ENCODE assay signal across 9 mouse cellular contexts in genomic region chr3:89163643-89164245, GRCm38 (mm10). TPM values are rescaled to one million over a fixed set of nuclear protein-coding genes. Genes with fewer than 3 reads are reported as not detected.
DNase-seq lines count a peak whose midpoint lies in the region; ATAC-seq and TF ChIP-seq lines count a peak whose summit lies in the region.
"Had no signal": no experiment of that assay in that cellular context is flagged by ENCODE, and none has a peak within 500 bp of the region (broad histone marks: within the 10 kb centered on the region; RNA-seq: fewer than 3 reads in every experiment).

No protein-coding gene starts in this region.

- H3K27me3 ChIP-seq in intestine, embryonic 14.5 days (replicated peaks; ENCODE audit: control insufficient read depth, insufficient read depth, low read length), result no peaks in the 10 kb centered on the region; the same call in 1 of the 2 replicates
- H3K27me3 ChIP-seq in neural tube, embryonic 13.5 days, result no peaks in the 10 kb centered on the region

- no peak for ATAC-seq in intestine, embryonic 14.5 days (replicated peaks; ENCODE audit: low FRiP score, low TSS enrichment, low read depth)
- ATAC-seq in neural tube, embryonic 13.5 days (ENCODE audit: low read depth), result no peak

- no peak for TF ChIP-seq CTCF in left cerebral cortex, adult 2 months (IDR thresholded peaks at IDR 0.05)

- WGBS in intestine, embryonic 14.5 days, result 65% methylated on average over 5 of the region's 5 CpGs
- WGBS in neural tube, embryonic 13.5 days, result 78% methylated on average over 5 of the region's 5 CpGs

- H3K9me3 ChIP-seq in intestine, embryonic 14.5 days (ENCODE audit: control insufficient read depth, low read length), result no peaks in the 10 kb centered on the region
- H3K9me3 ChIP-seq in neural tube, embryonic 13.5 days, result no peaks in the 10 kb centered on the region

- peaks cover 8% of the 10 kb centered on the region for H3K4me1 ChIP-seq in brown adipose tissue, adult 24 weeks (ENCODE audit: control insufficient read depth, insufficient read depth, insufficient read length, low read length)
- H3K4me1 ChIP-seq in intestine, embryonic 14.5 days (replicated peaks; ENCODE audit: control insufficient read depth, insufficient read depth, low read length), result peaks cover 20% of the 10 kb centered on the region
- peaks cover 42% of the 10 kb centered on the region for H3K4me1 ChIP-seq in neural tube, embryonic 13.5 days (replicated peaks)

- H3K4me3 ChIP-seq in left cerebral cortex, adult 2 months, result peak overlapping the region; percentile 68
- peak overlapping the region; percentile 74; the same call in 1 of the 2 replicates for H3K4me3 ChIP-seq in brown adipose tissue, adult 24 weeks (ENCODE audit: insufficient read depth, low read depth, low read length)
- peak overlapping the region; percentile 90 for H3K4me3 ChIP-seq in intestine, embryonic 14.5 days (ENCODE audit: low read depth, low read length)
- H3K4me3 ChIP-seq in neural tube, embryonic 13.5 days, result peak overlapping the region; percentile 94

- H3K27ac ChIP-seq in left cerebral cortex, adult 2 months, result peak overlapping the region; percentile 91; the same call in 1 of the 2 replicates
- no peak overlapping the region for H3K27ac ChIP-seq in brown adipose tissue, adult 24 weeks (replicated peaks; ENCODE audit: low read depth, low read length)
- H3K27ac ChIP-seq in intestine, embryonic 14.5 days (ENCODE audit: low read depth), result no peak overlapping the region
- H3K27ac ChIP-seq in neural tube, embryonic 13.5 days (replicated peaks), result peak overlapping the region; percentile 95

- intact Hi-C loops in left cerebral cortex, adult 2 months (cut with DNase I), result loop anchor here (2.0 to 10.0 kb wide), 2 partner anchors 73 to 219 kb away; no protein-coding TSS in a partner anchor
- intact Hi-C loops in left cerebral cortex, postnatal 25 days (cut with DNase I), result loop anchor here (2.0 kb wide), 1 partner anchor 73 kb away; no protein-coding TSS in a partner anchor

- H3K4me2 ChIP-seq in intestine, embryonic 14.5 days (ENCODE audit: low read length), result peak overlapping the region; percentile 92
- peak overlapping the region; percentile 86 for H3K4me2 ChIP-seq in neural tube, embryonic 13.5 days

- peaks cover 21% of the 10 kb centered on the region for H3K36me3 ChIP-seq in intestine, embryonic 14.5 days (ENCODE audit: control insufficient read depth, insufficient read depth, low read length)
- peaks cover 21% of the 10 kb centered on the region for H3K36me3 ChIP-seq in neural tube, embryonic 13.5 days

- H3K9ac ChIP-seq in intestine, embryonic 14.5 days (ENCODE audit: low read length), result no peak overlapping the region; the same call in 1 of the 2 replicates
- peak overlapping the region; percentile 95 for H3K9ac ChIP-seq in neural tube, embryonic 13.5 days

- DNase-seq in left cerebral cortex, adult 2 months (ENCODE audit: extremely low spot score in 1 of 2, low spot score in 2 of 2), result no peak
- DNase-seq in left cerebral cortex, postnatal 25 days (ENCODE audit: low spot score in 2 of 2), result no peak
- DNase-seq in intestine, embryonic 14.5 days (ENCODE audit: low spot score), result no peak
- DNase-seq in urinary bladder, postnatal 36 days (ENCODE audit: low spot score in 2 of 2), result no peak
- no peak for DNase-seq in adrenal gland, postnatal 36 days
- no peak for DNase-seq in lung, postnatal 10 days

RNA-seq across cellular contexts. Expression of gene Clk2, which starts 0.9 kb away (rescaled TPM):
- 10 to 100 TPM; 45.6 to 46.3 TPM for total RNA-seq in left cerebral cortex, adult 2 months (2021)
- 10 to 100 TPM; 39.0 to 46.6 TPM for total RNA-seq in left cerebral cortex, postnatal 25 days (2021)
- 14.3 TPM in 2 replicates for polyA plus RNA-seq in brown adipose tissue, adult 24 weeks (2012; ENCODE audit: insufficient read depth, insufficient read length, missing spikeins)
- polyA plus RNA-seq in intestine, embryonic 14.5 days (2014; fragmentation: Nextera tagmentation; extraction: Ambion mirVana), result 24.9 and 25.3 TPM in 2 replicates
- polyA plus RNA-seq in neural tube, embryonic 13.5 days (2015; fragmentation: Nextera tagmentation; extraction: Ambion mirVana), result 27.5 and 30.6 TPM in 2 replicates
- 10 to 100 TPM; 55.2 to 55.7 TPM for total RNA-seq in adrenal gland, postnatal 36 days (2021)

RNA-seq across cellular contexts. Expression of gene Hcn3, which starts 3.7 kb away (rescaled TPM):
- 10 to 100 TPM; 14.9 to 20.9 TPM for total RNA-seq in left cerebral cortex, adult 2 months (2021)
- 10 to 100 TPM; 16.0 to 18.7 TPM for total RNA-seq in left cerebral cortex, postnatal 25 days (2021)
- polyA plus RNA-seq in brown adipose tissue, adult 24 weeks (2012; ENCODE audit: insufficient read depth, insufficient read length, missing spikeins), result not detected in 2 replicates
- polyA plus RNA-seq in intestine, embryonic 14.5 days (2014; fragmentation: Nextera tagmentation; extraction: Ambion mirVana), result 1.8 and 2.5 TPM in 2 replicates
- polyA plus RNA-seq in neural tube, embryonic 13.5 days (2015; fragmentation: Nextera tagmentation; extraction: Ambion mirVana), result 34.6 and 35.6 TPM in 2 replicates
- 1 to 10 TPM; 1.9 to 9.7 TPM for total RNA-seq in adrenal gland, postnatal 36 days (2021)

RNA-seq across cellular contexts. Expression of gene Scamp3, which starts 13.5 kb away (rescaled TPM):
- 10 to 100 TPM; 64.0 to 64.7 TPM for total RNA-seq in left cerebral cortex, adult 2 months (2021)
- total RNA-seq in left cerebral cortex, postnatal 25 days (2021), result 10 to 100 TPM; 67.1 to 70.2 TPM
- polyA plus RNA-seq in brown adipose tissue, adult 24 weeks (2012; ENCODE audit: insufficient read depth, insufficient read length, missing spikeins), result 39.4 and 48.7 TPM in 2 replicates
- polyA plus RNA-seq in intestine, embryonic 14.5 days (2014; fragmentation: Nextera tagmentation; extraction: Ambion mirVana), result 98.1 and 101 TPM in 2 replicates
- polyA plus RNA-seq in neural tube, embryonic 13.5 days (2015; fragmentation: Nextera tagmentation; extraction: Ambion mirVana), result 129 and 135 TPM in 2 replicates
- 10 to 100 TPM; 77.5 to 96.1 TPM for total RNA-seq in adrenal gland, postnatal 36 days (2021)

RNA-seq across cellular contexts. Expression of gene Fam189b, which starts 19.2 kb away (rescaled TPM):
- 10 to 100 TPM; 56.9 to 60.4 TPM for total RNA-seq in left cerebral cortex, adult 2 months (2021)
- 10 to 100 TPM; 61.6 to 64.9 TPM for total RNA-seq in left cerebral cortex, postnatal 25 days (2021)
- 1.3 and 2.0 TPM in 2 replicates for polyA plus RNA-seq in brown adipose tissue, adult 24 weeks (2012; ENCODE audit: insufficient read depth, insufficient read length, missing spikeins)
- polyA plus RNA-seq in intestine, embryonic 14.5 days (2014; fragmentation: Nextera tagmentation; extraction: Ambion mirVana), result 27.6 and 29.3 TPM in 2 replicates
- 38.9 and 49.9 TPM in 2 replicates for polyA plus RNA-seq in neural tube, embryonic 13.5 days (2015; fragmentation: Nextera tagmentation; extraction: Ambion mirVana)
- 10 to 100 TPM; 13.5 to 17.1 TPM for total RNA-seq in adrenal gland, postnatal 36 days (2021)

RNA-seq across cellular contexts. Expression of gene Pklr, which starts 27.8 kb away (rescaled TPM):
- total RNA-seq in left cerebral cortex, adult 2 months (2021), result not detected
- not detected for total RNA-seq in left cerebral cortex, postnatal 25 days (2021)
- polyA plus RNA-seq in brown adipose tissue, adult 24 weeks (2012; ENCODE audit: insufficient read depth, insufficient read length, missing spikeins), result not detected in 2 replicates
- 13.3 and 15.8 TPM in 2 replicates for polyA plus RNA-seq in intestine, embryonic 14.5 days (2014; fragmentation: Nextera tagmentation; extraction: Ambion mirVana)
- 0.14 and 0.46 TPM in 2 replicates for polyA plus RNA-seq in neural tube, embryonic 13.5 days (2015; fragmentation: Nextera tagmentation; extraction: Ambion mirVana)
- total RNA-seq in adrenal gland, postnatal 36 days (2021), result not detected
- total RNA-seq: neutrophil, adult 5-6 weeks had no signal

Comparison
In these comparisons a context has a peak if more than half of its experiments do, and no peak if none do; other contexts are left out.
1. H3K27ac ChIP-seq: peak in left cerebral cortex, adult 2 months (single experiment) and neural tube, embryonic 13.5 days (single experiment); none in brown adipose tissue, adult 24 weeks (single experiment) and intestine, embryonic 14.5 days (single experiment).
2. Peak in every context shown above with its lines, with median percentiles within 50 percentile points of each other: H3K4me3 ChIP-seq.